Mouse (Mus musculus) spleen, adult 2 months (tissue): ENCODE measurements at regions not wholly inside any gene's neighbourhood (a gene's known extent, or its start where the extent isn't known, plus 50 kb on each side); places are given as distances from the start of the nearest gene placed in this dataset.
A peak's percentile ranks its signal among the peaks of the same experiment; 100 is the strongest.

Experiments
- DNase-seq, 2 experiments: peaks; one replicate each; pipeline versions ENCODE4 v3.0.0 to v3.0.0-alpha.2; 2012 to 2021; ENCODE audit warnings: low spot score in 2 of 2, low read depth in 1 of 2
- H3K27ac ChIP-seq: fragments of 200-500 bp; 2 replicates; pipeline ENCODE4 v1.5.1; 2012; ENCODE audit warnings: low read length, inconsistent platforms; ENCODE audit not compliant: insufficient read depth
- H3K27me3 ChIP-seq: fragments of 200-500 bp; 2 replicates; pipeline ENCODE4 v1.6.1; 2012; ENCODE audit warnings: mild to moderate bottlenecking, moderate library complexity, low read length, inconsistent platforms; ENCODE audit not compliant: control insufficient read depth, insufficient read depth
- H3K36me3 ChIP-seq: fragments of 200-500 bp; 2 replicates; pipeline ENCODE4 v1.6.1; 2012; ENCODE audit warnings: mild to moderate bottlenecking, low read length, inconsistent platforms; ENCODE audit not compliant: control insufficient read depth, insufficient read depth
- H3K4me1 ChIP-seq: fragments of 200-500 bp; 2 replicates; pipeline ENCODE4 v1.6.1; 2011; ENCODE audit warnings: inconsistent platforms; ENCODE audit not compliant: control insufficient read depth, insufficient read depth, insufficient read length
- H3K4me3 ChIP-seq: fragments of 200-500 bp; 2 replicates; pipeline ENCODE4 v1.5.1; 2011; ENCODE audit warnings: mild to moderate bottlenecking, inconsistent platforms; ENCODE audit not compliant: insufficient read depth, insufficient read length; ENCODE audit errors: extremely low read depth
- CTCF ChIP-seq: fragments of 200-500 bp; IDR thresholded peaks from 2 replicates; pipeline ENCODE4 v1.5.1; 2011; ENCODE audit warnings: mild to moderate bottlenecking, inconsistent platforms; ENCODE audit not compliant: insufficient read depth, insufficient read length, insufficient replicate concordance; ENCODE audit errors: extremely low read depth
- POLR2A ChIP-seq: fragments of 200-500 bp; IDR thresholded peaks from 2 replicates; pipeline ENCODE4 v1.6.1; 2011; ENCODE audit warnings: low read depth, low read length, inconsistent platforms
- WGBS: fragments of 180-500 bp; shearing (Covaris S2); methylation state at CpG from one replicate; pipeline ENCODE4 v1.1.7; 2018; 5-methylcytosine and 5-hydroxymethylcytosine counted together

- Histone ChIP-seq H3K4me3 (no peak overlapping the region), H3K4me1 (no peaks in the 10 kb centered on the region), H3K27ac (no peak overlapping the region), H3K27me3 (no peaks in the 10 kb centered on the region), H3K36me3 (no peaks in the 10 kb centered on the region)
- WGBS, result 41% methylated on average over 9 of the region's 9 CpGs
- no peak for TF ChIP-seq CTCF
- no peak for TF ChIP-seq POLR2A
- DNase-seq, result no peak
Observed at GRCm38 (mm10) chr10:91297792-91298460, 116.8 kb upstream of the Tmpo start.

DNA sequence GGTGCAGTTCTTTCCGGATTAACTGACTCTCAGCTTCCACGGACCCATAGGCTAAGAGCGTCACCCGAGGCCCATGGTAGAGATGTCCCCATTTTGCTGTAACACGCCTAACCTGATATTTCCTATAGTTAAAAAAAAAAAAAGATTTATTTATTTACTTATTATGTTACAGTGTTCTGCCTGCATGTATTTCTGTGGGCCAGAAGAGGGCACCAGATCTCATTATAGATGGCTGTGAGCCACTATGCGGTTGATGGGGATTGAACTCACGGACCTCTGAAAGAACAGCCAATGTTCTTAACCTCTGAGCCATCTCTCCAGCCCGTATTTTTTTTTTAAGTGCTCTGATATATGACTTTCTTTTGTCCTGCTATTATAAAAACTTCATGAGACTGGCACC lies 114.2 kb upstream of the Tmpo start:
- TF ChIP-seq CTCF, result no peak
- no peak for TF ChIP-seq POLR2A
- no peaks in the 10 kb centered on the region for H3K4me1 ChIP-seq
- H3K36me3 ChIP-seq, result no peaks in the 10 kb centered on the region
- WGBS, result 83% methylated on average over 8 of the region's 8 CpGs
- DNase-seq, result no peak
- no peak overlapping the region for H3K27ac ChIP-seq
- H3K27me3 ChIP-seq, result no peaks in the 10 kb centered on the region
- H3K4me3 ChIP-seq, result no peak overlapping the region

DNA sequence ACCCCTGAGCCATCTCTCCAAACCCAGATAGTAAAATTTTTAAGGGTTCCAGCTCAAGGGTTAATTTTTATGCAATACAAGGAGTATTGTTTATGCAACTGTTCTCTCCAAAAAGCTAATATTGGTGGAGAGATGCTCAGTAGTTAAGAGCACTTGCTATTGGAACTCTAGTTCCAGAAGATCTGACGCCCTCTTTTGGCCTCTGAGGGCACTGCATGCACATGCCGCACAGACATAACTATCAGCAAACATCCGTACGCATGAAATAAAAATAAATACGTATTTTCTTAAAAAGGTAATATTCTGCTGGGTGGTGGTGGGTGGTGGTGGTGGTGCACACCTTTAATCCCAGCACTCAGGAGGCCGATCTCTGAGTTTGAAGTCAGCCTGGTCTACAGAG lies 112.1 kb upstream of the Tmpo start:
- H3K36me3 ChIP-seq, result no peaks in the 10 kb centered on the region
- H3K27me3 ChIP-seq, result no peaks in the 10 kb centered on the region
- 89% methylated on average over 6 of the region's 6 CpGs for WGBS
- no peak overlapping the region for H3K4me3 ChIP-seq
- no peak for DNase-seq
- no peaks in the 10 kb centered on the region for H3K4me1 ChIP-seq
- TF ChIP-seq CTCF (no peak), POLR2A (no peak)
- H3K27ac ChIP-seq, result no peak overlapping the region

DNA sequence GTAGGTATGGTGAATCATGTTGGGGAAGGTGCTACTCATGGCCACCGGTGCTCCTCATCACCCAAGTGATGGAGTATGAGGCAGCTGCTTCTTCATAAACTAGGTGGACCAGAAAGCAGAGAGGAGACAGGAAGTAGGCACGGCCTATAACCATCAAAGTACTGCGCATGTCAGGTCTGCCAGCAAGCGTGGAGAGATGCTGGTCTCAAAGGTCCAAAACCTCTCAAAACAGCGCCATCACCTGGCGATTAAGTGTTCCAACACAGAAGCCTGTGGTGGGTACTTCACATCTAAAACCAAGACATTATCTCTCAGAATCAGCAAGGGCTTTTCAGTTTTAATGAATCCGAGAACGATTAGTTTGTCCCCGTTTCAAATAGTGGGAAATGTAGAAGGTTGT lies 103.1 kb upstream of the Tmpo start:
- TF ChIP-seq POLR2A (no peak), CTCF (no peak)
- Histone ChIP-seq H3K4me1 (no peaks in the 10 kb centered on the region), H3K4me3 (no peak overlapping the region), H3K36me3 (no peaks in the 10 kb centered on the region), H3K27ac (no peak overlapping the region), H3K27me3 (no peaks in the 10 kb centered on the region)
- WGBS, result 89% methylated on average over 9 of the region's 9 CpGs
- DNase-seq, result no peak

- no peak overlapping the region for H3K27ac ChIP-seq
- no peaks in the 10 kb centered on the region for H3K27me3 ChIP-seq
- H3K4me1 ChIP-seq, result no peaks in the 10 kb centered on the region; the same call in 1 of the 2 replicates
- 16% methylated on average over 14 of the region's 14 CpGs for WGBS
- peak overlapping the region; percentile 35; the same call in 1 of the 2 replicates for H3K4me3 ChIP-seq
- TF ChIP-seq POLR2A (no peak), CTCF (peak; percentile 90; the same call in 1 of the 2 replicates)
- no peaks in the 10 kb centered on the region for H3K36me3 ChIP-seq
- DNase-seq, result peak; percentile 61 to 79
Observed at GRCm38 (mm10) chr10:91270955-91271741, 90.0 kb upstream of the Tmpo start.

- Histone ChIP-seq H3K4me3 (peak overlapping the region; percentile 35; the same call in 1 of the 2 replicates), H3K27ac (peak overlapping the region; percentile 37), H3K36me3 (no peaks in the 10 kb centered on the region), H3K4me1 (no peaks in the 10 kb centered on the region; the same call in 1 of the 2 replicates), H3K27me3 (no peaks in the 10 kb centered on the region)
- peak; percentile 65 to 77 for DNase-seq
- TF ChIP-seq POLR2A (no peak), CTCF (peak; percentile 77)
- WGBS, result 12% methylated on average over 14 of the region's 14 CpGs
Observed at GRCm38 (mm10) chr10:91270268-91270954, 89.3 kb upstream of the Tmpo start.
